8 mouse cellular contexts compared by ENCODE assay signal in the genomic region with DNA sequence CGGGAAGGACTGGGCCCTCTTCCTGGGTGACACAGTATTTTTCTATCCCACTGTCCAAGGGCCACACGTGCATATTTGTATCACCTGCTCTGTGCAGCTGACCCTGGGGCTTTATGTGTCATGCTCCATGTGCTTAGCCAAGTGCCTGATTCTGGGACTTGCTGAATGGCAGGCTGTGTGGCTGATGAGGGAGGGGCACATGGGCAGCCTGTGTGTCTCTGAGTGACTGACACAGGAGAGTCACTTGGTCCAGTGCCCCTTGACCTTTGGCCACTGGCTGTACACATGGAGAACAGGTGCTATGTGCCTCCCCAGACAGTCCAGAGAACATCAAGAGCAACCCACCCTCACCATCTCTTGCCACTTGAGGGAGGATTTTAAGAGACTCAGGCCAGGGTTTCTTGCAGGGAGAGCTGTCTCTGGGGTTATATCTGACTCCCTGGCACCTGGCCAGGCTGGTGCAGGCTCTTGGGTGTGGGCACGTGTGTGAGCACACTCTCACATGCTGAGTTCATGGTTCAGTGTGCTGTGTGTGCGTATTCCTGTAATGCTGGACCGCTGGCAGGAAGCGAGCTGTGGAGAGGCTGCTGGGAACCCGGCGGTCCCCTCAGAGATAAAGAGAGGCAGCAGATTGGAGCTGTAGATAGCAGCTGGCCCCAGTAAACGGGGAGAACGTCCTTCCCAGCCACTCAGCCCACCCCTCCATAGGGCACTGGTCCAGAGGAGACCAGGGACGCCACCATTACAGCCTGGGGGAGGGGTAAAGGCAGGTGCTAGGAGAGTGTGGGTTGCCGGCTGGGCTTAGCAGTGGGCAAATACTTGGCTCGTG. TPM values are rescaled to one million over a fixed set of nuclear protein-coding genes. Genes with fewer than 3 reads are reported as not detected.
DNase-seq lines count a peak whose midpoint lies in the region; TF ChIP-seq lines count a peak whose summit lies in the region.

No protein-coding gene starts in this region.

- H3K9ac ChIP-seq in liver, adult 2 months (ENCODE audit: low read depth, low read length) = peak overlapping the region; percentile 47

- no peak for TF ChIP-seq POLR2A in liver, adult 2 months (IDR thresholded peaks at IDR 0.05; ENCODE audit: extremely low read depth, insufficient read depth, low read length)
- no peak for TF ChIP-seq POLR2A in bone marrow macrophage, adult 2 months (IDR thresholded peaks at IDR 0.05; ENCODE audit: borderline replicate concordance, low read depth, low read length)

- peaks cover 24% of the 10 kb centered on the region for H3K4me1 ChIP-seq in liver, adult 2 months (ENCODE audit: control insufficient read depth, insufficient read depth, low read length)
- peaks cover 62% of the 10 kb centered on the region for H3K4me1 ChIP-seq in bone marrow macrophage, adult 2 months (ENCODE audit: control insufficient read depth, insufficient read depth, low read length)

- TF ChIP-seq CTCF in liver, adult 2 months (IDR thresholded peaks at IDR 0.05; ENCODE audit: low read depth, low read length) = no peak
- TF ChIP-seq CTCF in bone marrow macrophage, adult 2 months (IDR thresholded peaks at IDR 0.05; ENCODE audit: low read depth, low read length) = no peak
- TF ChIP-seq CTCF in layer of hippocampus, adult 2 months (conservative IDR thresholded peaks at IDR 0.05) = no peak

- WGBS in liver, adult 2 months = 5% methylated on average over 13 of the region's 13 CpGs

- H3K4me3 ChIP-seq in liver, adult 2 months (ENCODE audit: insufficient read depth, low read depth, low read length) = peak overlapping the region; percentile 17; the same call in 1 of the 2 replicates
- peak overlapping the region; percentile 26; the same call in 1 of the 2 replicates for H3K4me3 ChIP-seq in bone marrow macrophage, adult 2 months (ENCODE audit: insufficient read depth, low read length)
- peak overlapping the region; percentile 28; the same call in 1 of the 2 replicates for H3K4me3 ChIP-seq in layer of hippocampus, adult 2 months

- H3K36me3 ChIP-seq in liver, adult 2 months (ENCODE audit: control insufficient read depth, insufficient read depth, low read length) = no peaks in the 10 kb centered on the region

- peak overlapping the region; percentile 38 for H3K27ac ChIP-seq in liver, adult 2 months (replicated peaks; ENCODE audit: insufficient read depth, low read depth, low read length)
- H3K27ac ChIP-seq in bone marrow macrophage, adult 2 months (ENCODE audit: insufficient read depth, low read depth, low read length) = peak overlapping the region; percentile 99
- peak overlapping the region; percentile 70 for H3K27ac ChIP-seq in layer of hippocampus, adult 2 months

- H3K79me2 ChIP-seq in liver, adult 2 months (ENCODE audit: control insufficient read depth, insufficient read depth, low read length) = no peaks in the 10 kb centered on the region

- H3K27me3 ChIP-seq in liver, adult 2 months (ENCODE audit: control insufficient read depth, insufficient read depth, low read length) = no peaks in the 10 kb centered on the region

- peak; percentile 86 for DNase-seq in liver, adult 2 months (ENCODE audit: extremely low read depth, low read depth, low spot score)
- no peak for DNase-seq in liver
- DNase-seq in heart, postnatal 4 days = peak; percentile 71
- DNase-seq in layer of hippocampus, adult 2 months (ENCODE audit: low spot score in 2 of 2) = peak in 1 of 2 experiments; percentile 50
- DNase-seq in lung, postnatal 25 days (ENCODE audit: low spot score) = peak; percentile 41
- peak; percentile 67 to 74 for DNase-seq in spleen, postnatal 36 days (ENCODE audit: low spot score in 2 of 2)
- DNase-seq in urinary bladder, adult 2 months (ENCODE audit: low spot score) = no peak

RNA-seq across cellular contexts. Expression of a gene that starts 4.8 kb away (rescaled TPM):
- 6.1 and 7.4 TPM in 2 replicates for total RNA-seq in liver, adult 2 months (2014; rRNA removed)
- polyA plus RNA-seq in liver, adult 2 months (2012; rRNA removed) = 10.0 and 11.4 TPM in 2 replicates
- polyA plus RNA-seq in bone marrow macrophage, adult 2 months (2012; ENCODE audit: insufficient read depth, insufficient read length, missing spikeins) = 2.8 and 4.5 TPM in 2 replicates
- total RNA-seq in heart, postnatal 4 days (2021) = 1 to 10 TPM; 3.3 to 4.0 TPM
- 1 to 10 TPM; 4.7 to 5.3 TPM for total RNA-seq in layer of hippocampus, adult 2 months (2021)
- 13.7 and 16.3 TPM in 2 replicates for polyA plus RNA-seq in urinary bladder, adult 2 months (2012; rRNA removed)

RNA-seq across cellular contexts. Expression of a gene that starts 17.6 kb away (rescaled TPM):
- total RNA-seq in liver, adult 2 months (2014; rRNA removed) = not detected in 2 replicates
- not detected in 2 replicates for polyA plus RNA-seq in liver, adult 2 months (2012; rRNA removed)
- polyA plus RNA-seq in bone marrow macrophage, adult 2 months (2012; ENCODE audit: insufficient read depth, insufficient read length, missing spikeins) = not detected in 2 replicates
- under 1 TPM in 1 of 2 experiments, not detected in 1; 0.18 TPM for total RNA-seq in heart, postnatal 4 days (2021)
- total RNA-seq in layer of hippocampus, adult 2 months (2021) = not detected
- not detected in 2 replicates for polyA plus RNA-seq in urinary bladder, adult 2 months (2012; rRNA removed)

RNA-seq across cellular contexts. Expression of a gene that starts 29.1 kb away (rescaled TPM):
- total RNA-seq in liver, adult 2 months (2014; rRNA removed) = 0.65 and 2.0 TPM in 2 replicates
- 0.82 and 0.92 TPM in 2 replicates for polyA plus RNA-seq in liver, adult 2 months (2012; rRNA removed)
- 97.3 and 103 TPM in 2 replicates for polyA plus RNA-seq in bone marrow macrophage, adult 2 months (2012; ENCODE audit: insufficient read depth, insufficient read length, missing spikeins)
- total RNA-seq in heart, postnatal 4 days (2021) = 10 to 100 TPM; 63.1 to 69.1 TPM
- 1 to 10 TPM in 1 of 2 experiments, under 1 TPM in 1; 0.86 to 1.5 TPM for total RNA-seq in layer of hippocampus, adult 2 months (2021)
- polyA plus RNA-seq in urinary bladder, adult 2 months (2012; rRNA removed) = 3.3 and 4.3 TPM in 2 replicates

RNA-seq across cellular contexts. Expression of a gene that starts 52.2 kb away (rescaled TPM):
- total RNA-seq in liver, adult 2 months (2014; rRNA removed) = 56.9 and 65.1 TPM in 2 replicates
- 45.6 and 69.7 TPM in 2 replicates for polyA plus RNA-seq in liver, adult 2 months (2012; rRNA removed)
- polyA plus RNA-seq in bone marrow macrophage, adult 2 months (2012; ENCODE audit: insufficient read depth, insufficient read length, missing spikeins) = 56.8 and 70.1 TPM in 2 replicates
- total RNA-seq in heart, postnatal 4 days (2021) = 10 to 100 TPM; 93.1 to 99.2 TPM
- total RNA-seq in layer of hippocampus, adult 2 months (2021) = 1 to 10 TPM; 1.0 to 1.9 TPM
- polyA plus RNA-seq in urinary bladder, adult 2 months (2012; rRNA removed) = 6.5 and 8.8 TPM in 2 replicates

RNA-seq across cellular contexts. Expression of a gene that starts 52.4 kb away (rescaled TPM):
- 119 and 136 TPM in 2 replicates for total RNA-seq in liver, adult 2 months (2014; rRNA removed)
- 117 and 144 TPM in 2 replicates for polyA plus RNA-seq in liver, adult 2 months (2012; rRNA removed)
- polyA plus RNA-seq in bone marrow macrophage, adult 2 months (2012; ENCODE audit: insufficient read depth, insufficient read length, missing spikeins) = 3.5 and 9.9 TPM in 2 replicates
- total RNA-seq in heart, postnatal 4 days (2021) = 10 to 100 TPM; 15.3 to 15.5 TPM
- total RNA-seq in layer of hippocampus, adult 2 months (2021) = 1 to 10 TPM; 4.8 to 7.2 TPM
- polyA plus RNA-seq in urinary bladder, adult 2 months (2012; rRNA removed) = 11.8 and 13.1 TPM in 2 replicates

Comparison
In these comparisons a context has a peak if more than half of its experiments do, and no peak if none do; other contexts are left out.
1. DNase-seq: peak in liver, adult 2 months (single experiment), heart, postnatal 4 days (single experiment), lung, postnatal 25 days (single experiment) and spleen, postnatal 36 days (2 of 2); none in liver (single experiment) and urinary bladder, adult 2 months (single experiment).
2. H3K27ac ChIP-seq: peak in every context shown above with its lines; median percentile 99 in bone marrow macrophage, adult 2 months; 70 in layer of hippocampus, adult 2 months; 38 in liver, adult 2 months.
3. RNA of a gene that starts 29.1 kb away (total RNA-seq): 63.1 to 69.1 TPM in heart, postnatal 4 days; 0.86 to 1.5 TPM in layer of hippocampus, adult 2 months and 0.65 to 2.0 TPM in liver, adult 2 months; every median in the first group is over 10 times any median in the second.
4. Peak in every context shown above with its lines, with median percentiles within 50 percentile points of each other: H3K4me3 ChIP-seq.